Mouse (Mus musculus): ENCODE measurements around the gene Pwwp2b.

Gene Pwwp2b

GRCm38 (mm10) chr7:139301505-139301904 is 53.2 kb downstream of the Pwwp2b start:
- no peak for DNase-seq

- no peak for DNase-seq
Observed at GRCm38 (mm10) chr7:139302314-139302713, 54.0 kb downstream of the Pwwp2b start.

GRCm38 (mm10) chr7:139303280-139304011 is 55.2 kb downstream of the Pwwp2b start:
- DNase-seq, result peak; percentile 95 to 96

DNA sequence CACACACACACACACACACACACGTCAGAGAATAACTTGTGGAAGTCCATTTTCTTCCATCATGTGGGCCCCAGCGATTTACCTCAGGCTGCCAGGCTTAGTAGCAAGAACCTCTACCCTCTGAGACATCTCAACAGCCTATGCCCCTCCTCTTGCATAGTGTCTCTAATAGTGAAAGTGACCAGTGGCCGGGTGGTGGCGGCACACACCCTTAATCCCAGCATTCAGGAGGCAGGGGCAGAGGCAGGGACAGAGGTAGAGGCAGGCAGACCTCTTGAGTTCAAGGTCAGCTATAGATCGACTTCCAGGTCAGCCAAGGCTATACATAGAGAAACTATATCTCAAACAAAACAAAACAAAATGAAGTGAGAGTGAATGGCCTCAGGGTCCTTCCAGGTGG is 56.0 kb downstream of the Pwwp2b start:
- no peak for DNase-seq

- no peak for DNase-seq
Observed at GRCm38 (mm10) chr7:139307056-139307455, 58.8 kb downstream of the Pwwp2b start.

DNA sequence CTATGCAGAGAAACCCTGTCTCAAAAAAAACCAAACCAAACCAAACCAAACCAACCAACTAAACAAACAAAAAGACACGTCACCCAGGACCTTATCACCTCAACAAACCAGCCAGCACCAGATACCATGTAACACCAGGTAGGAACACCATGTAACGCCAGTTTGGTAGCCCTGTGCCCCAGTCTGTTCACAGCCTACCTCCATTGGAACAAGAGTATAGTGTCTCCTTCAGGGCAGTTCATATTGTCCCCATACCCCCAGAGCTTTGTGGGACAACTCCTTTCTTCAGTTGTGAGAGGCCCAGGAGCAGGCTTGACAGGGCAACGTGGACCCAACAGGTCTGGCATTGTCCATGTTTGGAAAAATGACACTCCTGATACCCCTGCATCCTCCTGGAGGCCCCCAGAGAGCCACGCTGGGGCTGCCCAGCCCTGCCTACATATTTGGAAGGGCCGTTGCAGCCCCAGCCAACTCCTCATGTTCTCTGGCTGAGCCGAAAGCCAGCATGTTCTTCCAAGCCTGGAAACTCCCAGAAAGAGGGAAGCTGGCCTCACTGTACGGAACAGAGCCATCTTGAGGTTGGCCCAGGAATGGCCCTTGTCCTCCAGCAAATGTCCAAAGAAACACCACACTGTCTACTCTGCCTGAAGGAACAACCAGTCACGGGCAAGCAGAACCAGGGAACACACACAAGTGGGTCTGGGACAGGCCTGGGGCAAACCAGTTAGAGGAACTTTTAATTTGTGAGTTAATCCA is 60.0 kb downstream of the Pwwp2b start:
- peak; percentile 69 to 77 for DNase-seq

DNA sequence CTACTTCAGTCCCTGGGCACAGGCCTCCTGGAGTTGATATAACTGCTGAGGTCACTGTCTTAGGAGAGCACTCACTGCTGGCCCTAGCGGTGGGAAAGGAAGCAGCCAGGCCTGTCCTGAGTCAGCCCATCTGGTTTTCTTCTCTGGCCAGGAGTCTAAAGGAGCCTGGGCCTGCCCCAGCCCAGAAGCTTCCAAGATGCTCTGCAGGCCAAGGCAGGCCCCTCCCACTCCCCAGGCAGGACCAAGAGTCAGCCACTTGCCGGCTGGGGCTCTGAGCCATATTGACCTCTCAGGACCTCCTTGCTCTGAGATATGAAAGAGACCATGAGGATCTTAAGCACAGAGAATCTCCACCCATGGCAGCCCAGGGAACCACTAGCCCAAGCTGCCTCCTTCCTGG is 60.8 kb downstream of the Pwwp2b start:
- DNase-seq, result peak in 1 of 2 experiments; percentile 48

DNA sequence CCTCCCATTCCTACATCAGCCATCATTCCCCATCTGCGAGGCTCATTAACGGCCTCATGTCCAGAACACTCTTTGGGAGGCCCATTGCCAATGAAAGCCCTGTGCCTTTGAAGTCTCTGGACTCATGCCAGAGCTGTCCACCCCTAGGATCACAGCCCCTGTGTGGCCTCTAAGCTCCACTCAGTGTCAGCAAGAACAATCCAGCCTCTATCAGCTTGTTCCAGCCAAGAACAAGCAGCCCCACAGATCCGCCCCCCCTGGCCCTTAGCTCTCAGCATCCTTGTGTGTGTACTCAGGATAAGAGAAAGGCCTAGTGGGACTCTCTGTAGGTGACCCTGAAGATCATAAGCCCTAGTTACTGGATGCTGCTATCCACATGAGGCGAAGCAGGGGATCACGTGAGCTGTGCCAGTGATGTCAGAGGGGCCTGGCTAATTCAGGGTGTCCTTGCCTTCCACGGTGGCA is 62.2 kb downstream of the Pwwp2b start:
- no peak for DNase-seq

DNA sequence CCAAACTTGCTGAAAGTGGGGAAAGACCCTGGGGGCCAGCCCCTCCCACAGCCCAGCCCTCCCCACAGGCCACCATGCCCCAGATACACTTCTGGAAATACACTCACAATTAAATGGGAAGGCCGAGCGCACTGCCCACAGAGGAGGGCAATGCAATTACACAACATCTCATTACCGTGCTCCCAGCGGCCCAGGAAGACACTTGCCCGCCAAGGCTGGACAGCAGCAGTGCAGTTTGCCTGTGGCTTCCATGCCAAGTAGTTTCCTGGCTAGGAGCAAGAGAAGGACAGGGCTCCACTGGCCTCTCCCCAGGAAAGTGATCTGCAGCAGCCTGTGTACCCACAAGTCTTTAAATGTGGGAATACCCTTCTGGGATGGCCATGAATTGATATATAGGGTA is 64.4 kb downstream of the Pwwp2b start:
- peak; percentile 53 to 57 for DNase-seq

- no peak for DNase-seq
Observed at GRCm38 (mm10) chr7:139313413-139313812, 65.1 kb downstream of the Pwwp2b start.

DNA sequence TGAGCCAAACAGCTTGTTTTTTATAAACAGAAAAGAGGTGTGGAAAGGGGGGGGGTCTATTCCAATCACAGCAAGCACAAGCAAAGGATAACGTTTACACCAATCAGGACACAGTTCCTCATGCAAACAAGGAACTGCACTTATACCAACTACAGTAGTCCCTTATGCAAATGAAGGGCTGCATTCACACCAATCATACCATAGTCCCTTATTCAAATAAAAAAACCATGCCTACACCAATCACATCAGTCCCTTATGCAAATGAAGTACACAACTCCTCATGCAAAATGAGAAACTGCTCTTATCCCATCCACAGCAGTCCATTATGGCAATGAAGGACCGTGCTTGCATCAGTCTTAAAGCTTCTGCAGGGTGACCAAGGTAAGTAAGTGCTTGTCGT is 66.4 kb downstream of the Pwwp2b start:
- DNase-seq, result no peak

DNA sequence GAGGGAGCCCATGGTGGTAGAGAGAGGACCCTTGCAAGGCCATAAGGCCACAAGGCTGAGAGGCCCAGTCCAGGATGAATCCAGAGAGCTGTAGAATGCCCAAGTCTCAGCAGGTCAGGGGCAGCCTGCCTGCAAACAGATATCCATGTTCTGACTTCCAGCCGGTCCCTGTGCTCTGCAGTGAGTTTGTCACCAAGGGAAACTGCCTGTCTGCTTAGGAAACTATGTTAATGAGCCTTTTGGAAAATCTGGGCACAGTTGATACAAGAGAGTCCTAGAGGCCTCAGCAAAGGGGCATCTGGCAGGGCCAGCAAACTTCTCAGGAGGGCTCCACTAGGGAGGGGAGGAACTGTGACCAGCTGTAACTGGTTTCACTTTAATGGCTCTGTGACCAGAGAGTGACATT is 70.7 kb downstream of the Pwwp2b start:
- DNase-seq, result no peak

All from cerebellum, postnatal 25 days (tissue).